Mouse (Mus musculus) myocyte (in vitro differentiated cells): ENCODE results near the gene Clic3.

Experiments
- CEBPB ChIP-seq: IDR thresholded peaks from 2 replicates; pipeline ENCODE4 v1.6.1; 2011; ENCODE audit warnings: mild to moderate bottlenecking, moderate library complexity; ENCODE audit not compliant: poor library complexity, insufficient read depth, severe bottlenecking
- E2F4 ChIP-seq: IDR thresholded peaks from one replicate; pipeline ENCODE4 v1.6.1; 2011; ENCODE audit warnings: mild to moderate bottlenecking, control low read depth, moderate library complexity; ENCODE audit not compliant: insufficient read depth
- MAX ChIP-seq: IDR thresholded peaks from one replicate; pipeline ENCODE4 v1.6.1; 2011; ENCODE audit warnings: low read depth, mild to moderate bottlenecking, control low read depth
- MYOD1 ChIP-seq, 3 experiments: IDR thresholded peaks; one replicate each; pipeline ENCODE4 v1.6.1; 2011; ENCODE audit warnings: control low read depth in 2 of 3, low read depth in 2 of 3, mild to moderate bottlenecking in 2 of 3, moderate library complexity in 1 of 3; ENCODE audit not compliant: insufficient read length in 2 of 3, control insufficient read depth in 1 of 3
- MYOG ChIP-seq, 3 experiments: IDR thresholded peaks; one replicate each; pipeline ENCODE4 v1.6.1; 2011; ENCODE audit warnings: control low read depth in 2 of 3, low read depth in 2 of 3, mild to moderate bottlenecking in 2 of 3; ENCODE audit not compliant: insufficient read length in 2 of 3, control insufficient read depth in 1 of 3, insufficient read depth in 1 of 3
- POLR2A ChIP-seq: IDR thresholded peaks from one replicate; pipeline ENCODE4 v1.6.1; 2011; ENCODE audit warnings: low read depth, mild to moderate bottlenecking, control low read depth, moderate library complexity; ENCODE audit not compliant: insufficient read length
- POLR2AphosphoS2 ChIP-seq: IDR thresholded peaks from one replicate; pipeline ENCODE4 v1.6.1; 2011; ENCODE audit warnings: low read depth, control low read depth; ENCODE audit not compliant: insufficient read length
- SRF ChIP-seq: IDR thresholded peaks from one replicate; pipeline ENCODE4 v1.6.1; 2011; ENCODE audit warnings: low read depth; ENCODE audit not compliant: control insufficient read depth, insufficient read length
- TCF12 ChIP-seq: IDR thresholded peaks from one replicate; pipeline ENCODE4 v1.6.1; 2011; ENCODE audit warnings: mild to moderate bottlenecking, control low read depth; ENCODE audit not compliant: poor library complexity, insufficient read depth, severe bottlenecking
- USF1 ChIP-seq: IDR thresholded peaks from one replicate; pipeline ENCODE4 v1.6.1; 2011; ENCODE audit warnings: low read depth, mild to moderate bottlenecking, control low read depth, moderate library complexity

DNA sequence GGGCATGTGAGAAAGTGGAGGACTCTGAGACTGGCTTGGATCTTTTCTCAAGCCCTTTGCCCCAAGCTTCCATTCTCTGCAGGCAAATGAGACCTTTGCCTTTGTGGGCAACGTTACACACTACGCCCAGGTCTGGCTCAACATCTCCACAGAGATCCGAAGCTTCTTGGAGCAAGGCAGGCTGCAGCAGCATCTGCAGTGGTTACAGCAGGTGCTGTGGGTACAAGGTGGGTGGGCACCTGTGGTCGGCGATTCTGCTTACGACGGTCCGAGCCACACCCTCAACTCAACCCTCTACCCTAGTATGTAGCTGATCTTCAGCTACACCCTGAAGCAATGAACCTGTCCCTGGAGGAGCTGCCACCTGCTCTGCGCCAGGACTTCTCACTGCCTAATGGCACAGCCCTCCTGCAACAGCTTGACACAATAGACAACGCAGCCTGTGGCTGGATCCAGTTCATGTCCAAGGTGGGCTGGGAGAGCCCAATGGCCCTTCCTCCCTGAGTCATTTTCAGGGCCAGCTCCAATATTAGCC is 20.3 kb upstream of the Clic3 start:
- TF ChIP-seq POLR2A (no peak), CEBPB (no peak), TCF12 (no peak), POLR2AphosphoS2 (no peak), E2F4 (no peak), SRF (no peak), MAX (no peak), MYOG (IDR thresholded peaks at IDR 0.05; ENCODE audit: control insufficient read depth in 1 of 3, insufficient read depth in 1 of 3, insufficient read length in 2 of 3, low read depth in 2 of 3) (peak in 1 of 3 experiments; percentile 39), MYOD1 (IDR thresholded peaks at IDR 0.05; ENCODE audit: control insufficient read depth in 1 of 3, insufficient read length in 2 of 3, low read depth in 2 of 3) (peak in 1 of 3 experiments; percentile 54), USF1 (no peak)
